Mouse (Mus musculus): ENCODE data around the gene Prkra.

- no peak for TF ChIP-seq POLR2A (IDR thresholded peaks at IDR 0.05; ENCODE audit: low read depth, low read length)
- TF ChIP-seq CTCF (conservative IDR thresholded peaks at IDR 0.05; ENCODE audit: insufficient read depth, insufficient read length, low read depth, low read length): no peak
Measured at GRCm38 (mm10) chr2:76667200-76667599, 19.4 kb upstream of the Prkra start.
